Mouse (Mus musculus) kidney, adult 2 months (tissue): ENCODE results near the gene Ndufa4l2.

Experiments
- CTCF ChIP-seq: fragments of 200-500 bp; conservative IDR thresholded peaks from 2 replicates; pipeline ENCODE4 v1.5.1; 2011; ENCODE audit warnings: low read depth, mild to moderate bottlenecking, control low read depth, low read length, moderate library complexity, mixed read lengths; ENCODE audit not compliant: insufficient read depth, insufficient read length
- POLR2A ChIP-seq: fragments of 200-500 bp; IDR thresholded peaks from one replicate; pipeline ENCODE4 v1.6.1; 2011; ENCODE audit warnings: low read depth, low read length, control low read depth

DNA sequence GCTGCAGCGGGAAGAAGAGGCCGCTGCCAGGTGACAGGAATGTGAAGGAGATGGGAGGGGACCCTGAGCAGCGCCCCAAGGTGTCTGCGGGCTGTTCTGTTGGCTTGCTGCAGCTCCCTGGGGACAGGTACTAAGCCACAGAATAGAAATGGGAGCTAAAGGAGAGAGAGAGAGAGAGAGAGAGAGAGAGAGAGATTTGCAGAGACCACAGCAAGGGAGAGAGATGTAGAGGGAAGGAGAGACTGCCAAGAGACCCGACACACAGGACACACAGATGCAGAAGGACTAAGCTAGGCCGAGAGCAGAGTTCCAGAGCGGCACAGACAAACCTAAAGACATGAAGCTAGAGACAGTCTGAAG is 2.5 kb upstream of the Ndufa4l2 start:
- TF ChIP-seq CTCF (no peak), POLR2A (no peak)
